Mouse (Mus musculus) neural tube, embryonic 12.5 days (tissue): Measurements from ENCODE around the gene Cux1. TPM values are rescaled to one million over a fixed set of nuclear protein-coding genes. Genes with fewer than 3 reads are reported as not detected.

Experiments
- ATAC-seq: fragments of 200-750 bp; cut with Nextera tagmentation; 2 replicates; pipeline ENCODE4 v1.8.0; 2017; ENCODE audit warnings: low read depth, mild to moderate bottlenecking, moderate TSS enrichment, moderate library complexity; ENCODE audit not compliant: low FRiP score
- H3K27ac ChIP-seq: fragments of 300-500 bp; sonication (generic); 2 replicates; pipeline ENCODE4 v1.5.1; 2016
- H3K27me3 ChIP-seq: fragments of 300-500 bp; sonication (generic); replicated peaks from 2 replicates; pipeline ENCODE4 v1.6.1; 2016; ENCODE audit warnings: mild to moderate bottlenecking
- H3K36me3 ChIP-seq: fragments of 300-500 bp; sonication (generic); 2 replicates; pipeline ENCODE4 v1.6.1; 2016; ENCODE audit warnings: mild to moderate bottlenecking
- H3K4me1 ChIP-seq: fragments of 300-500 bp; sonication (generic); 2 replicates; pipeline ENCODE4 v1.6.1; 2016
- H3K4me2 ChIP-seq: fragments of 300-500 bp; sonication (generic); replicated peaks from 2 replicates; pipeline ENCODE4 v1.6.1; 2016; ENCODE audit warnings: mild to moderate bottlenecking
- H3K4me3 ChIP-seq: fragments of 300-500 bp; sonication (generic); 2 replicates; pipeline ENCODE4 v1.5.1; 2016
- H3K9ac ChIP-seq: fragments of 300-500 bp; sonication (generic); 2 replicates; pipeline ENCODE4 v1.6.1; 2016; ENCODE audit warnings: mild to moderate bottlenecking
- H3K9me3 ChIP-seq: fragments of 300-500 bp; sonication (generic); 2 replicates; pipeline ENCODE4 v1.6.1; 2016; ENCODE audit warnings: mild to moderate bottlenecking
- WGBS: fragments of 180-500 bp; shearing (Covaris S2); methylation state at CpG from one replicate; pipeline ENCODE4 v1.1.7; 2016; 5-methylcytosine and 5-hydroxymethylcytosine counted together
- polyA plus RNA-seq: library from polyadenylated mRNA; unstranded; fragments of >200 nt; fragmentation: Nextera tagmentation; extraction: Ambion mirVana; gene quantifications from 2 replicates; pipeline ENCODE4 v1.2.1, GENCODE M21; 2016

The Cux1 gene
- polyA plus RNA-seq, 1 experiment from 2014 or later = 117 TPM

GRCm38 (mm10) chr5:136565311-136565811 lies 1.9 kb downstream of the Cux1 start:
- H3K9me3 ChIP-seq = no peaks in the 10 kb centered on the region
- H3K4me2 ChIP-seq = peak overlapping the region; percentile 99
- peaks cover 33% of the 10 kb centered on the region for H3K4me1 ChIP-seq
- peak overlapping the region; percentile 95 for H3K4me3 ChIP-seq
- H3K27me3 ChIP-seq = peaks cover 6% of the 10 kb centered on the region; the same call in 1 of the 2 replicates
- no peaks in the 10 kb centered on the region for H3K36me3 ChIP-seq
- H3K27ac ChIP-seq = 0 out of 2 replicates have a peak overlapping the region, but pooled peaks have one; percentile 10
- under 1% methylated on average over 32 of the region's 32 CpGs for WGBS
- H3K9ac ChIP-seq = peak overlapping the region; percentile 90
- ATAC-seq = no peak

GRCm38 (mm10) chr5:136564613-136565299 lies 2.5 kb downstream of the Cux1 start:
- Histone ChIP-seq H3K9ac (peak overlapping the region; percentile 90), H3K4me3 (peak overlapping the region; percentile 95), H3K27ac (no peak overlapping the region), H3K36me3 (no peaks in the 10 kb centered on the region), H3K9me3 (no peaks in the 10 kb centered on the region), H3K27me3 (peaks cover 6% of the 10 kb centered on the region; the same call in 1 of the 2 replicates), H3K4me2 (peak overlapping the region; percentile 99), H3K4me1 (peaks cover 33% of the 10 kb centered on the region)
- WGBS = 52% methylated on average over 11 of the region's 11 CpGs
- ATAC-seq = no peak

GRCm38 (mm10) chr5:136563996-136564395 lies 3.3 kb downstream of the Cux1 start:
- Histone ChIP-seq H3K36me3 (no peaks in the 10 kb centered on the region), H3K27ac (no peak overlapping the region), H3K4me1 (peaks cover 30% of the 10 kb centered on the region), H3K4me2 (peak overlapping the region; percentile 99), H3K4me3 (no peak overlapping the region), H3K27me3 (peaks cover 5% of the 10 kb centered on the region; the same call in 1 of the 2 replicates), H3K9me3 (no peaks in the 10 kb centered on the region), H3K9ac (no peak overlapping the region)
- ATAC-seq = no peak
- WGBS = 73% methylated on average over 3 of the region's 3 CpGs

- H3K4me2 ChIP-seq = no peak overlapping the region
- 66% methylated on average over 4 of the region's 4 CpGs for WGBS
- no peaks in the 10 kb centered on the region for H3K27me3 ChIP-seq
- H3K9me3 ChIP-seq = no peaks in the 10 kb centered on the region
- no peak overlapping the region for H3K4me3 ChIP-seq
- H3K27ac ChIP-seq = no peak overlapping the region
- peaks cover 23% of the 10 kb centered on the region for H3K4me1 ChIP-seq
- no peak for ATAC-seq
- H3K36me3 ChIP-seq = no peaks in the 10 kb centered on the region
- H3K9ac ChIP-seq = no peak overlapping the region
Observed at GRCm38 (mm10) chr5:136563104-136563503, 4.2 kb downstream of the Cux1 start.

DNA sequence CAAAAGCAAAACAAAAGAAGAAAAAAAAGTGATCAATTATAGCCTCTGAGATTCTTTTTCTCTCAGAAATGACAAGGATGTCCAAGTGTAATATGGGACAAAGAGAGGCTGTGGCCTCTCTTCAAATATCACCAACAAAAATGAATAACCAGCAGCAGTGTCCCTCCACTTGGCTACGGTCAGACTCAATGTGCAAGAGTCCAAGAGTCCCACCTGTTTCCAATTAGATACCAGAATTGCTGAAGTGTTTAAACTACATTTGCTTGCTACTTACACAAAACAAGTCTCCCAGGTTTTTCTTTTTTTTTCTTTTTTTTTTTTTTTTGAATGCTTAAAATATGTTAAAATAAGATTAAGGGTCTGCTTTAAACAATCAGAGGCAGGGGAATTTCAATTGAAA lies 5.1 kb downstream of the Cux1 start:
- H3K36me3 ChIP-seq = no peaks in the 10 kb centered on the region
- ATAC-seq = no peak
- H3K9ac ChIP-seq = no peak overlapping the region
- H3K4me3 ChIP-seq = no peak overlapping the region
- 68% methylated on average over 1 of the region's 1 CpGs for WGBS
- no peak overlapping the region for H3K4me2 ChIP-seq
- H3K27ac ChIP-seq = no peak overlapping the region
- H3K9me3 ChIP-seq = no peaks in the 10 kb centered on the region
- H3K27me3 ChIP-seq = no peaks in the 10 kb centered on the region
- H3K4me1 ChIP-seq = peaks cover 20% of the 10 kb centered on the region

GRCm38 (mm10) chr5:136561641-136562040 lies 5.6 kb downstream of the Cux1 start:
- H3K9ac ChIP-seq = no peak overlapping the region
- no peaks in the 10 kb centered on the region for H3K9me3 ChIP-seq
- no peaks in the 10 kb centered on the region for H3K27me3 ChIP-seq
- no peak overlapping the region for H3K4me2 ChIP-seq
- no peak overlapping the region for H3K27ac ChIP-seq
- H3K4me3 ChIP-seq = no peak overlapping the region
- H3K4me1 ChIP-seq = peaks cover 24% of the 10 kb centered on the region
- no peak for ATAC-seq
- H3K36me3 ChIP-seq = 0 out of 2 replicates have a peak, but pooled peaks cover 2% of the 10 kb centered on the region
- 91% methylated on average over 1 of the region's 1 CpGs for WGBS

GRCm38 (mm10) chr5:136560656-136561055 lies 6.6 kb downstream of the Cux1 start:
- 0 out of 2 replicates have a peak, but pooled peaks cover 4% of the 10 kb centered on the region for H3K36me3 ChIP-seq
- no peak overlapping the region for H3K4me2 ChIP-seq
- H3K4me3 ChIP-seq = no peak overlapping the region
- ATAC-seq = no peak
- no peaks in the 10 kb centered on the region for H3K27me3 ChIP-seq
- H3K9ac ChIP-seq = no peak overlapping the region
- peaks cover 32% of the 10 kb centered on the region for H3K4me1 ChIP-seq
- 62% methylated on average over 7 of the region's 7 CpGs for WGBS
- no peaks in the 10 kb centered on the region for H3K9me3 ChIP-seq
- no peak overlapping the region for H3K27ac ChIP-seq

DNA sequence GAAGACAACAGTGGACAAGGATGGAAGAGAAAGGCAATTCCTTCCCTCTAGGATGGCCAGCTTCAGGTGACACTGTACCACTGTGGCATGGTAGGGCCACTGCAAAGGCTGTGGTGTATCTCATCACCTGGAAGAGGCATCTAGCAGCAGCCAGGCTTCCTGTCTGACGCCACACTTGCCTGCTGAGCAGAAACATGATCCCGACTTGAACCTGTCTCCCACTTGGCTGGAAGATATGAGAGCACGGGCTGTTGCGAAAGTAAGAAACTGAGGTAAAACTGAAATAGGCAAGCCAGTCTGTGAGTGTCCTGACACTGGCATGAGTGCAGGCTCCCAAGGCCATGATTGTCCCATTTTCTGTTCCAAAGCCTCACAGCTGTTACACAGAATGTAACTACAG lies 9.8 kb downstream of the Cux1 start:
- peaks cover 33% of the 10 kb centered on the region for H3K4me1 ChIP-seq
- no peaks in the 10 kb centered on the region for H3K9me3 ChIP-seq
- WGBS = 81% methylated on average over 4 of the region's 4 CpGs
- H3K4me2 ChIP-seq = no peak overlapping the region
- no peak for ATAC-seq
- no peak overlapping the region for H3K9ac ChIP-seq
- H3K27me3 ChIP-seq = no peaks in the 10 kb centered on the region
- H3K36me3 ChIP-seq = 0 out of 2 replicates have a peak, but pooled peaks cover 4% of the 10 kb centered on the region
- no peak overlapping the region for H3K27ac ChIP-seq
- H3K4me3 ChIP-seq = no peak overlapping the region

- H3K4me1 ChIP-seq = peaks cover 40% of the 10 kb centered on the region
- WGBS = 89% methylated on average over 14 of the region's 14 CpGs
- H3K27ac ChIP-seq = no peak overlapping the region
Observed at GRCm38 (mm10) chr5:136556328-136557262, 10.7 kb downstream of the Cux1 start.

GRCm38 (mm10) chr5:136555703-136556102 lies 11.6 kb downstream of the Cux1 start:
- H3K9me3 ChIP-seq = no peaks in the 10 kb centered on the region
- no peak overlapping the region for H3K4me2 ChIP-seq
- 0 out of 2 replicates have a peak, but pooled peaks cover 4% of the 10 kb centered on the region for H3K36me3 ChIP-seq
- H3K4me1 ChIP-seq = peaks cover 45% of the 10 kb centered on the region
- WGBS = 59% methylated on average over 5 of the region's 5 CpGs
- H3K4me3 ChIP-seq = no peak overlapping the region
- H3K27ac ChIP-seq = no peak overlapping the region
- no peak overlapping the region for H3K9ac ChIP-seq
- no peak for ATAC-seq
- no peaks in the 10 kb centered on the region for H3K27me3 ChIP-seq

More at GRCm38 (mm10) chr5:136556328-136557262, 10.7 kb downstream of the Cux1 start:
- ATAC-seq = no peak
- no peaks in the 10 kb centered on the region for H3K27me3 ChIP-seq
- H3K9me3 ChIP-seq = no peaks in the 10 kb centered on the region
- no peak overlapping the region for H3K9ac ChIP-seq
- H3K4me2 ChIP-seq = no peak overlapping the region
- H3K4me3 ChIP-seq = no peak overlapping the region
- 0 out of 2 replicates have a peak, but pooled peaks cover 4% of the 10 kb centered on the region for H3K36me3 ChIP-seq

- H3K27me3 ChIP-seq = no peaks in the 10 kb centered on the region
- peaks cover 54% of the 10 kb centered on the region for H3K4me1 ChIP-seq
- ATAC-seq = no peak
- no peak overlapping the region for H3K27ac ChIP-seq
- no peak overlapping the region for H3K4me3 ChIP-seq
- H3K9ac ChIP-seq = no peak overlapping the region
- H3K4me2 ChIP-seq = no peak overlapping the region
- no peaks in the 10 kb centered on the region for H3K9me3 ChIP-seq
- H3K36me3 ChIP-seq = 0 out of 2 replicates have a peak, but pooled peaks cover 4% of the 10 kb centered on the region
Observed at GRCm38 (mm10) chr5:136552832-136553231, 14.5 kb downstream of the Cux1 start.

DNA sequence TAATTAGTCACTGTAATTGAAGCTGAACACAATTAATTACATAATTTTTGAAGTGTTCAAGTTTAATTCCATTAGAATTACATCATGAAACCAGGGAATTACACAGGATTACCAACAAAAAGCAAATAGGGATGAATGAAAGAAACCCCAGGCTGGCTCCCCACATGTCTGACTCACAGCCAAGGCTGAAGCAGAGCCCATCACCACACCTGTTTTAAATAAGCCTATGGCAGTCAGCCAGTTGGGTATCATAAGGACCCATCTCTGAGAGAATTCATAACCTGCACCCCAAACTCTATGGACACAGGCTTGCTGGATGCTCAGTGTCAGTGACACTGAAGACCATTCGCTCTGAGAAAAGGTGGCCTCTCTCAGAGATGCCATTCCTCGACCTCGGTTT lies 15.2 kb downstream of the Cux1 start:
- H3K4me2 ChIP-seq = no peak overlapping the region
- H3K27me3 ChIP-seq = no peaks in the 10 kb centered on the region
- ATAC-seq = no peak
- no peak overlapping the region for H3K9ac ChIP-seq
- H3K9me3 ChIP-seq = no peaks in the 10 kb centered on the region
- H3K36me3 ChIP-seq = 0 out of 2 replicates have a peak, but pooled peaks cover 4% of the 10 kb centered on the region
- no peak overlapping the region for H3K27ac ChIP-seq
- no peak overlapping the region for H3K4me3 ChIP-seq
- WGBS = 91% methylated on average over 3 of the region's 3 CpGs
- peaks cover 54% of the 10 kb centered on the region for H3K4me1 ChIP-seq
